ENCODE assay signal across 12 mouse cellular contexts in the genomic region with DNA sequence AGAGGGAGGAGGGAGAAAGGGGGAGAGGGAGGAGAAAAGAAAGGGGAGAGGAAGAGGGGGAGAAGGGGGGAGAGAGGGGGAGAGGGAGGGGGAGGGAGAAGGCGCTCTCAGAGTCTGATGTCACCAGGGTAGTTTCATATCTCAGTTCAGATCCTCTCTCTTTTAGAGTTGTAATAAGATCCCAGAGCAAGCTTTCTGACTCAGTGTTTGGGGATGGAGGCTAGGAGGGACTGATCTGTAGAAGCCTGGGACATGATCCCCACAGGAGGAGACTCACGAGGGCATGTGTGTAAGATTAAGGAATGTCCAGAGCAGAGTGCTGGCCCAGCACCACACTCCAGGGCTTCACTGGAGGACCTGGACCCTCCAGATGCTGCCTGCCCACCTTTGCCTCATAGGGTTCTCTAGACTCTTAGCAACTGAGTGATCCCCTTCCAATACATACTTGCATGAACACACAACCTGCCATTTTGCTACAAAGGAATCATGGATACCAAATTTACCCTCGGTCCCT. TPM values are rescaled to one million over a fixed set of nuclear protein-coding genes. Genes with fewer than 3 reads are reported as not detected.
DNase-seq lines count a peak whose midpoint lies in the region; ATAC-seq lines count a peak whose summit lies in the region.
"Had no signal": no experiment of that assay in that cellular context is flagged by ENCODE, and none has a peak within 500 bp of the region (broad histone marks: within the 10 kb centered on the region; RNA-seq: fewer than 3 reads in every experiment).

No protein-coding gene starts in this region.

- intact Hi-C loops in left cerebral cortex, postnatal 25 days (cut with DNase I): loop anchor here (10.0 kb wide), 1 partner anchor 547 kb away; no protein-coding TSS in a partner anchor

- peaks cover 25% of the 10 kb centered on the region for H3K4me1 ChIP-seq in forebrain, embryonic 14.5 days (ENCODE audit: control insufficient read depth, insufficient read depth, low read length)
- peaks cover 35% of the 10 kb centered on the region for H3K4me1 ChIP-seq in forebrain, embryonic 12.5 days
- H3K4me1 ChIP-seq in liver, embryonic 11.5 days (replicated peaks; ENCODE audit: control insufficient read depth, insufficient read depth, low read length): peaks cover 15% of the 10 kb centered on the region
- peaks cover 24% of the 10 kb centered on the region for H3K4me1 ChIP-seq in liver, embryonic 12.5 days
- H3K4me1 ChIP-seq in hindbrain, embryonic 14.5 days (replicated peaks; ENCODE audit: control insufficient read depth, insufficient read depth, low read length): peaks cover 36% of the 10 kb centered on the region
- H3K4me1 ChIP-seq in neural tube, embryonic 14.5 days (ENCODE audit: control insufficient read depth, insufficient read depth, low read length): peaks cover 14% of the 10 kb centered on the region; the same call in 1 of the 2 replicates

- ATAC-seq in forebrain, embryonic 14.5 days: no peak
- ATAC-seq in forebrain, embryonic 12.5 days (ENCODE audit: low FRiP score): no peak
- no peak for ATAC-seq in liver, embryonic 11.5 days (replicated peaks; ENCODE audit: low FRiP score)
- ATAC-seq in liver, embryonic 12.5 days: no peak
- no peak for ATAC-seq in hindbrain, embryonic 14.5 days (ENCODE audit: low FRiP score)
- no peak for ATAC-seq in neural tube, embryonic 14.5 days (ENCODE audit: low read depth)
- ATAC-seq: Patski had no signal

- H3K27ac ChIP-seq in forebrain, embryonic 14.5 days (ENCODE audit: low read depth, low read length): no peak overlapping the region
- no peak overlapping the region for H3K27ac ChIP-seq in forebrain, embryonic 12.5 days
- H3K27ac ChIP-seq in liver, embryonic 11.5 days (ENCODE audit: low read depth, low read length): peak overlapping the region; percentile 52; the same call in 1 of the 2 replicates
- H3K27ac ChIP-seq in liver, embryonic 12.5 days: no peak overlapping the region
- H3K27ac ChIP-seq in hindbrain, embryonic 14.5 days: no peak overlapping the region
- H3K27ac ChIP-seq in neural tube, embryonic 14.5 days (ENCODE audit: low read depth, low read length): no peak overlapping the region
- H3K27ac ChIP-seq: midbrain, embryonic 12.5 days had no signal

- peaks cover 4% of the 10 kb centered on the region; the same call in 1 of the 2 replicates for H3K27me3 ChIP-seq in forebrain, embryonic 14.5 days (replicated peaks; ENCODE audit: control insufficient read depth, insufficient read depth, low read length)
- peaks cover 18% of the 10 kb centered on the region for H3K27me3 ChIP-seq in forebrain, embryonic 12.5 days
- H3K27me3 ChIP-seq in liver, embryonic 11.5 days (replicated peaks; ENCODE audit: control insufficient read depth, insufficient read depth, low read length): peaks cover 9% of the 10 kb centered on the region; the same call in 1 of the 2 replicates
- H3K27me3 ChIP-seq in liver, embryonic 12.5 days (replicated peaks): peaks cover 56% of the 10 kb centered on the region
- no peaks in the 10 kb centered on the region for H3K27me3 ChIP-seq in hindbrain, embryonic 14.5 days (ENCODE audit: control insufficient read depth, insufficient read depth, low read length)
- no peaks in the 10 kb centered on the region for H3K27me3 ChIP-seq in neural tube, embryonic 14.5 days (ENCODE audit: control insufficient read depth, insufficient read depth, low read length)
- H3K27me3 ChIP-seq: Patski had no signal

- no peaks in the 10 kb centered on the region for H3K9me3 ChIP-seq in forebrain, embryonic 14.5 days (replicated peaks; ENCODE audit: control insufficient read depth, low read length)
- H3K9me3 ChIP-seq in forebrain, embryonic 12.5 days: no peaks in the 10 kb centered on the region
- no peaks in the 10 kb centered on the region for H3K9me3 ChIP-seq in liver, embryonic 11.5 days (ENCODE audit: control insufficient read depth, low read length)
- no peaks in the 10 kb centered on the region for H3K9me3 ChIP-seq in liver, embryonic 12.5 days (replicated peaks)
- no peaks in the 10 kb centered on the region for H3K9me3 ChIP-seq in hindbrain, embryonic 14.5 days (ENCODE audit: control insufficient read depth, low read length)
- H3K9me3 ChIP-seq in neural tube, embryonic 14.5 days (ENCODE audit: control insufficient read depth, low read length): no peaks in the 10 kb centered on the region
- H3K9me3 ChIP-seq: midbrain, embryonic 12.5 days had no signal

- 58% methylated on average over 3 of the region's 3 CpGs for WGBS in forebrain, embryonic 14.5 days
- WGBS in forebrain, embryonic 12.5 days: 55% methylated on average over 3 of the region's 3 CpGs
- WGBS in liver, embryonic 11.5 days: 28% methylated on average over 3 of the region's 3 CpGs
- WGBS in liver, embryonic 12.5 days (ENCODE audit: insufficient replicate concordance): 24% methylated on average over 3 of the region's 3 CpGs
- WGBS in hindbrain, embryonic 14.5 days: 45% methylated on average over 3 of the region's 3 CpGs
- WGBS in neural tube, embryonic 14.5 days: 48% methylated on average over 3 of the region's 3 CpGs

- H3K36me3 ChIP-seq in forebrain, embryonic 14.5 days (ENCODE audit: control insufficient read depth, insufficient read depth, low read length): no peaks in the 10 kb centered on the region
- H3K36me3 ChIP-seq in forebrain, embryonic 12.5 days (replicated peaks): no peaks in the 10 kb centered on the region
- no peaks in the 10 kb centered on the region for H3K36me3 ChIP-seq in liver, embryonic 11.5 days (ENCODE audit: control insufficient read depth, insufficient read depth, low read length)
- H3K36me3 ChIP-seq in liver, embryonic 12.5 days: no peaks in the 10 kb centered on the region
- no peaks in the 10 kb centered on the region for H3K36me3 ChIP-seq in hindbrain, embryonic 14.5 days (replicated peaks; ENCODE audit: control insufficient read depth, insufficient read depth)
- H3K36me3 ChIP-seq in neural tube, embryonic 14.5 days (ENCODE audit: control insufficient read depth, insufficient read depth, low read length): no peaks in the 10 kb centered on the region
- H3K36me3 ChIP-seq: midbrain, embryonic 12.5 days had no signal

- no peak for DNase-seq in forebrain, embryonic 14.5 days (ENCODE audit: low spot score)
- DNase-seq in liver, embryonic 11.5 days (ENCODE audit: low spot score): no peak
- DNase-seq in hindbrain, embryonic 14.5 days (ENCODE audit: low spot score): no peak
- no peak for DNase-seq in thymus, postnatal 14 days
- DNase-seq in left cerebral cortex, postnatal 25 days (ENCODE audit: low spot score in 2 of 2): no peak
- DNase-seq: kidney, postnatal 25 days; left cerebral cortex, postnatal 4 days had no signal

- no peak overlapping the region for H3K4me2 ChIP-seq in forebrain, embryonic 14.5 days (ENCODE audit: low read length)
- no peak overlapping the region; the same call in 1 of the 2 replicates for H3K4me2 ChIP-seq in forebrain, embryonic 12.5 days
- H3K4me2 ChIP-seq in liver, embryonic 11.5 days: peak overlapping the region; percentile 53
- no peak overlapping the region for H3K4me2 ChIP-seq in liver, embryonic 12.5 days
- H3K4me2 ChIP-seq in hindbrain, embryonic 14.5 days (replicated peaks): peak overlapping the region; percentile 37; the same call in 1 of the 2 replicates
- H3K4me2 ChIP-seq in neural tube, embryonic 14.5 days (ENCODE audit: low read depth, low read length): peak overlapping the region; percentile 33; the same call in 1 of the 2 replicates

- H3K9ac ChIP-seq in forebrain, embryonic 14.5 days (ENCODE audit: low read length): peak overlapping the region; percentile 21; the same call in 1 of the 2 replicates
- H3K9ac ChIP-seq in forebrain, embryonic 12.5 days: no peak overlapping the region
- no peak overlapping the region for H3K9ac ChIP-seq in liver, embryonic 11.5 days (ENCODE audit: low read depth, low read length)
- no peak overlapping the region for H3K9ac ChIP-seq in liver, embryonic 12.5 days
- peak overlapping the region; percentile 5; the same call in 1 of the 2 replicates for H3K9ac ChIP-seq in hindbrain, embryonic 14.5 days
- H3K9ac ChIP-seq in neural tube, embryonic 14.5 days (replicated peaks; ENCODE audit: low read depth, low read length): no peak overlapping the region
- H3K9ac ChIP-seq: midbrain, embryonic 12.5 days had no signal

- H3K4me3 ChIP-seq in forebrain, embryonic 14.5 days (ENCODE audit: low read depth, low read length): no peak overlapping the region
- H3K4me3 ChIP-seq in forebrain, embryonic 12.5 days (replicated peaks): no peak overlapping the region
- H3K4me3 ChIP-seq in liver, embryonic 11.5 days (ENCODE audit: low read depth, low read length): no peak overlapping the region
- no peak overlapping the region for H3K4me3 ChIP-seq in liver, embryonic 12.5 days
- no peak overlapping the region for H3K4me3 ChIP-seq in hindbrain, embryonic 14.5 days (replicated peaks; ENCODE audit: low read length)
- no peak overlapping the region for H3K4me3 ChIP-seq in neural tube, embryonic 14.5 days (ENCODE audit: low read depth, low read length)
- H3K4me3 ChIP-seq: midbrain, embryonic 12.5 days had no signal

RNA-seq across cellular contexts. Expression of a gene that starts 0.7 kb away (rescaled TPM):
- 2.3 and 3.0 TPM in 2 replicates for polyA plus RNA-seq in forebrain, embryonic 14.5 days (2014; fragmentation: Nextera tagmentation; extraction: Ambion mirVana)
- 1.8 and 2.9 TPM in 2 replicates for polyA plus RNA-seq in forebrain, embryonic 12.5 days (2016; fragmentation: Nextera tagmentation; extraction: Ambion mirVana)
- polyA plus RNA-seq in liver, embryonic 11.5 days (2014; fragmentation: Nextera tagmentation; extraction: Ambion mirVana): 4.6 and 5.0 TPM in 2 replicates
- polyA plus RNA-seq in liver, embryonic 12.5 days (2016; fragmentation: Nextera tagmentation; extraction: Ambion mirVana): 1.8 and 2.2 TPM in 2 replicates
- 5.0 and 5.2 TPM in 2 replicates for polyA plus RNA-seq in hindbrain, embryonic 14.5 days (2014; fragmentation: Nextera tagmentation; extraction: Ambion mirVana)
- 3.3 and 6.2 TPM in 2 replicates for polyA plus RNA-seq in neural tube, embryonic 14.5 days (2014; fragmentation: Nextera tagmentation; extraction: Ambion mirVana)
- total RNA-seq in left cerebral cortex, postnatal 25 days (2021): 1 to 10 TPM; 3.6 to 4.2 TPM

RNA-seq across cellular contexts. Expression of a gene that starts 8.4 kb away (rescaled TPM):
- 21.4 and 22.8 TPM in 2 replicates for polyA plus RNA-seq in forebrain, embryonic 14.5 days (2014; fragmentation: Nextera tagmentation; extraction: Ambion mirVana)
- polyA plus RNA-seq in forebrain, embryonic 12.5 days (2016; fragmentation: Nextera tagmentation; extraction: Ambion mirVana): 25.4 and 27.0 TPM in 2 replicates
- 21.1 and 21.6 TPM in 2 replicates for polyA plus RNA-seq in liver, embryonic 11.5 days (2014; fragmentation: Nextera tagmentation; extraction: Ambion mirVana)
- 14.5 and 14.9 TPM in 2 replicates for polyA plus RNA-seq in liver, embryonic 12.5 days (2016; fragmentation: Nextera tagmentation; extraction: Ambion mirVana)
- polyA plus RNA-seq in hindbrain, embryonic 14.5 days (2014; fragmentation: Nextera tagmentation; extraction: Ambion mirVana): 25.4 and 26.9 TPM in 2 replicates
- polyA plus RNA-seq in neural tube, embryonic 14.5 days (2014; fragmentation: Nextera tagmentation; extraction: Ambion mirVana): 21.2 and 27.0 TPM in 2 replicates
- 10 to 100 TPM; 37.4 to 40.7 TPM for total RNA-seq in left cerebral cortex, postnatal 25 days (2021)

RNA-seq across cellular contexts. Expression of a gene that starts 25.4 kb away (rescaled TPM):
- 3.0 TPM in 2 replicates for polyA plus RNA-seq in forebrain, embryonic 14.5 days (2014; fragmentation: Nextera tagmentation; extraction: Ambion mirVana)
- polyA plus RNA-seq in forebrain, embryonic 12.5 days (2016; fragmentation: Nextera tagmentation; extraction: Ambion mirVana): 1.2 TPM in 2 replicates
- 23.3 and 27.8 TPM in 2 replicates for polyA plus RNA-seq in liver, embryonic 11.5 days (2014; fragmentation: Nextera tagmentation; extraction: Ambion mirVana)
- polyA plus RNA-seq in liver, embryonic 12.5 days (2016; fragmentation: Nextera tagmentation; extraction: Ambion mirVana): 22.7 TPM in 2 replicates
- polyA plus RNA-seq in hindbrain, embryonic 14.5 days (2014; fragmentation: Nextera tagmentation; extraction: Ambion mirVana): 4.0 and 4.7 TPM in 2 replicates
- polyA plus RNA-seq in neural tube, embryonic 14.5 days (2014; fragmentation: Nextera tagmentation; extraction: Ambion mirVana): 1.9 and 4.0 TPM in 2 replicates
- total RNA-seq in left cerebral cortex, postnatal 25 days (2021): 10 to 100 TPM; 14.2 to 15.2 TPM

RNA-seq across cellular contexts. Expression of a gene that starts 49.3 kb away (rescaled TPM):
- polyA plus RNA-seq in forebrain, embryonic 14.5 days (2014; fragmentation: Nextera tagmentation; extraction: Ambion mirVana): 3.9 and 4.9 TPM in 2 replicates
- 6.2 and 9.0 TPM in 2 replicates for polyA plus RNA-seq in forebrain, embryonic 12.5 days (2016; fragmentation: Nextera tagmentation; extraction: Ambion mirVana)
- polyA plus RNA-seq in liver, embryonic 11.5 days (2014; fragmentation: Nextera tagmentation; extraction: Ambion mirVana): 13.4 and 14.3 TPM in 2 replicates
- 11.7 and 12.6 TPM in 2 replicates for polyA plus RNA-seq in liver, embryonic 12.5 days (2016; fragmentation: Nextera tagmentation; extraction: Ambion mirVana)
- polyA plus RNA-seq in hindbrain, embryonic 14.5 days (2014; fragmentation: Nextera tagmentation; extraction: Ambion mirVana): 5.0 and 7.4 TPM in 2 replicates
- 5.9 and 6.0 TPM in 2 replicates for polyA plus RNA-seq in neural tube, embryonic 14.5 days (2014; fragmentation: Nextera tagmentation; extraction: Ambion mirVana)
- total RNA-seq in left cerebral cortex, postnatal 25 days (2021): 10 to 100 TPM; 10.3 to 10.6 TPM

Comparison
In these comparisons a context has a peak if more than half of its experiments do, and no peak if none do; other contexts are left out.
1. H3K4me2 ChIP-seq: peak in liver, embryonic 11.5 days (single experiment), hindbrain, embryonic 14.5 days (single experiment) and neural tube, embryonic 14.5 days (single experiment); none in forebrain, embryonic 14.5 days (single experiment), forebrain, embryonic 12.5 days (single experiment) and liver, embryonic 12.5 days (single experiment).
2. H3K9ac ChIP-seq: peak in forebrain, embryonic 14.5 days (single experiment) and hindbrain, embryonic 14.5 days (single experiment); none in forebrain, embryonic 12.5 days (single experiment), liver, embryonic 11.5 days (single experiment), liver, embryonic 12.5 days (single experiment) and neural tube, embryonic 14.5 days (single experiment).